Mouse (Mus musculus) thymus, postnatal 14 days (tissue): Measurements from ENCODE around the gene Nubp1.
A peak's percentile ranks its signal among the peaks of the same experiment; 100 is the strongest.

Experiments
- DNase-seq: peaks from one replicate; pipeline ENCODE4 v3.0.0; 2021

The Nubp1 gene

DNA sequence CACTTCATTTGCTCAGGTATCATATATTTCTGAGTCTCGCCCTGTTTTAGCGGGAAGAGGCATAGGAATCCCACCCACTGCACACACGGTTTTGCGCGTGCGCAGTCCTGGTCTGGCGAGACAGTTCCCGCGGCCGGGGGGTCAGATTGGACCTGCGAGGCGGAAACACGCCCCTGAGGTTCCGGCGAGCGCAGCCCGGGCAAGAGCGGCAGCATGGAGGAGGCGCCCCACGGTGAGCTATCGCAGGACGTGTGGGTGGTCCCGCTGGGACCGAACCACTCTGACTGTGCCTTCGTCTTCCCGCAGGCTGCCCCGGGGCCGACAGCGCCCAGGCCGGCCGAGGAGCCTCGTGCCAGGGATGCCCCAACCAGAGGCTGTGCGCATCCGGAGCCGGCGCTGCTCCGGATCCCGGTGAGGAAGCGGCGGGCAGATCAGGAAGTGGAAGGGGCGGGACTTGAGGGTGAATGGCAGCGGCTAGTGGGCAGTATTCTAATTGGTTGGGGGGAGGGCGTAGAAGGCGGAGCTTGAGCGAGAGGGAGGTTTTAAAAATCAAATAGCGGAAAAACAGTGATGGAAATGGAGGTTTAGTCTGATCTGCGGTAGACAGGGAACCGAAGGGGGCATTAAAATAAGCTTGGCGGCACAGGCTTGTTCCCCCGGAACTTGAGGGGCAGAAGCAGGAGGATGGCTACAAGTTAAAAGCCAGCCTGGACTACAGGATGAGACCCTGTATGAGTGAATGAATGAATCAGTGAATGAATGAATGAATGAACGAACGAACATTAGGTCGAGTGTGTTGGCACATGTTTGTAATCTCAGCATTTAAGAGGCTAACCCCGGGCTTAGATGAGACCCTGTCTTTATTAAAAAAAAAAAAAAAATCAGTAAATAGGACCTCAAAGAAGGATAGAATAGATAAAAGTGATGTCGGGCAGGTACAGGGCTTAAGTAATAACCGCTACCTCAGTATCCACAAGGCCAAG lies at the start of gene Nubp1:
TSS of gene Nubp1 (plus strand) at position 185 of the 983 bp plus-strand sequence.
- peak; percentile 90 for DNase-seq

GRCm38 (mm10) chr16:10363061-10363460 lies 48.7 kb upstream of the Nubp1 start:
- DNase-seq, result no peak

GRCm38 (mm10) chr16:10365796-10366195 lies 46.0 kb upstream of the Nubp1 start:
- no peak for DNase-seq

- DNase-seq, result no peak
These were observed 45.2 kb upstream of the Nubp1 start for GRCm38 (mm10) chr16:10366240-10367217.

GRCm38 (mm10) chr16:10369468-10369934 lies 42.2 kb upstream of the Nubp1 start:
- DNase-seq, result no peak

GRCm38 (mm10) chr16:10369996-10370395 lies 41.8 kb upstream of the Nubp1 start:
- no peak for DNase-seq

DNA sequence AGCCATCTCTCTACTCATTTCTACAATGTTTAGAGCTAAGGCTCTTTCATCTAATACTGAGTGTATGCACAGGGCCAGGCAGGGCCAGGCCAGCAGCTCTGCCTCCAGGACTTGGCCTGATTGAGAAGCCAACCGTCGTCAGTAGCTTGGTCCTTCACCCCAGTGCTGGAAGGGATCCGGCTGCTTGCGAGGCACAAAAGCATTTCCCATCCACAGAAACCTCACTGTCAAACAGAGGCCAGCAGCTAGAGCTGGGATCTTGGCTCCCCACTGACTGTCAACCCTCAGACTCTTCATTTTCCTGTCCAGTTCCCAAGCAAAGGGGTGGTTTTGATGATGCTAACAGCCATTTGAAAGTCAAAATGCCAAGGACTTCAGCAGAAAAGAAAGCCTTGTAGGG lies 39.4 kb upstream of the Nubp1 start:
- no peak for DNase-seq

DNA sequence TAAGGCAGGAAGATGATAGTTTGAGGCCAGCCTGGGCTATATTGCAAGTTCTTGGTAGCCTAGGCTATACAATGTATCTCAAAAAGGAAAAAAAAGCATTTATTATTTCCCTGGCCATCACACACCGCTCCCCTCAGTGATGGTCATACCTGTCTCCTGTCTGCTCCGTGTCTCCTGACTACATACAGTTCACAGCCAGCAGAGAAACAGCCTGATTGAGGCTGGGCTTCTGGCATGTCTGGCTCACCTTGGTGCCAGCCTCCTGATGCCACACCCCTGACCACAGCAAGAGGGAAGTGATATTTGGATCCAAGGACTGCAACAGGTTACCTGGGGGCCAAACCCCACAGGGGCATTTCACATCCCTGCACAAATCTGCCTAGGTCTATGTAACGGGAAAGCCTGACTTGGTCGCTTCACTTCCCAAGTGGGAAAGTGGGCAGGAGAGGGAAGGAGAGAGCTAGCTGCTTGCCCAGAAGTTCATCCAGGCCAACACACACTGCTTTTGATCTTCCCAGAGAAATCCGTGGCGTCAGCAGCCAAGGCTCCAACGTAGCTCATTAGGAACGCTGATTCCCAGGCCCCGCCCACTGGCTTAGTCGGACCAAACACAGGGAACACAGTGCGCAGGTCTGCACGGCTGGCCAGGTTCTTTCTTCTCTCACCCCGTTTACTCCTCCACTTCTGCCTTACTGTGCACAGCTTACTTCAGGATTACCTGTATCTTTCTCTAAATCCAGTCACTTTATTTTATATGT lies 37.3 kb upstream of the Nubp1 start:
- DNase-seq, result no peak

- DNase-seq, result no peak
These were observed 34.5 kb upstream of the Nubp1 start for GRCm38 (mm10) chr16:10377286-10377685.

GRCm38 (mm10) chr16:10379531-10379930 lies 32.2 kb upstream of the Nubp1 start:
- DNase-seq, result no peak

- peak; percentile 25 for DNase-seq
These were observed 27.7 kb upstream of the Nubp1 start for GRCm38 (mm10) chr16:10384060-10384497.

DNA sequence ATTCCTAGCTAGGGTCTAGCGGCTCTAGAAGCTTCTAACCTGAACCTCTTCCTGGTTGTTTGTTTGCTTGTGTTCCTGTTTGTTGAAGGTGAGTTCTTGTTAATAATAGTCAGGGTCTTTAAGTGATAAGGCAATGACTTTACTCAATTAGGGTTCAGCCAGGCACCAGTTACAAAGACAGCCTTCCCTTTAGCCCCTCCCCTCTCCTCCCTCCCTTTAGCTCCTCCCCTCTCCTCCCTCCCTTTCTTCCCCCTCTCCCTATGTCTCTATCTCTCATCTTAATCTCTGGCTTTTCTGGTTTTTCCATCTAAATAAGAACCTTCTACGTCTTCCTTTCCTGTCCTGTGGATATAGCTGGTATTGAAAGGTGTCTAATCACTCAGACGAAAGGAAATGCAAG lies 27.2 kb upstream of the Nubp1 start:
- DNase-seq, result no peak

DNA sequence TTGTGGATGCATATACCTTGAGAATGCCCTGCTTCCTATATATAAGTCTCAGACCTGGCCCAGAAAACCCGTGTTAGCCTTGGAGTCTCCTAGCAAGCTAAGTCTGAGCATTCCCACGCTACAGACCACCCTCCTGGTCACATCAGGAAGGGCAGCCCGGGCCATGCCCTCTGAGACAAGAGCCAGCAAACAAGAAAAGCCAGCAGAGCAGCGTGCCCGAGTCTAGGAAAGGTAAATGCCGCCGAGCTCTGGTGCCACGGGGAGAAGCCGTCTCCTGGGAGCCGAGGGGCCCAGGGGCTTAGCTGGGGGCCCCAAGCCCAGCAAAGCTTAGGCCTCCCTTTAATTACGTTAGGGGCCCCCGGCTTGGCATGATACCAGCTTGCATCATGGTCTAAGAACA lies 26.5 kb upstream of the Nubp1 start:
- no peak for DNase-seq

GRCm38 (mm10) chr16:10388634-10389365 lies 22.9 kb upstream of the Nubp1 start:
- DNase-seq, result no peak

DNA sequence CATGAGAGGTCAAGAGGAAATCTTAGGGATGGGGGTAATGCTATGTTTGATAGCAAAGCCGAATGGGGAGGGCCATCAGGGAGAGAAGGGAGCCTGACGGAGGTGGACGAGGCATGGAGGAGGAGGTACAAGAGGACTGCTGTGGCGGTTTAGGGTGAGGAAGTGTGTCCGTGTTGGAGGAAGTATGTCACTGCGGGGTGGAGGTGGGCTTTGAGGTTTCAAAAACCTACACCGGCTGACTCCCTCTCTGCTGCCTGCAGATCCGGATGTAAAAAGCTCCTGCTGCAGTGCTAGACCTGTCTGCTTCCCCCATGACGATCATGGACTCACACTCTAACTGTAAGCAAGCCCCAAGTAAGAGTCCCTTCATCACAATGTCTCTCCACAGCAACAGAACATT lies 19.2 kb upstream of the Nubp1 start:
- peak; percentile 40 for DNase-seq

- peak; percentile 53 for DNase-seq
These were observed 16.8 kb upstream of the Nubp1 start, which contains the start of gene Tekt5 for GRCm38 (mm10) chr16:10394699-10395540. TSS of gene Tekt5 (minus strand) at chr16:10395490.

GRCm38 (mm10) chr16:10398755-10399154 lies 13.0 kb upstream of the Nubp1 start:
- no peak for DNase-seq

DNA sequence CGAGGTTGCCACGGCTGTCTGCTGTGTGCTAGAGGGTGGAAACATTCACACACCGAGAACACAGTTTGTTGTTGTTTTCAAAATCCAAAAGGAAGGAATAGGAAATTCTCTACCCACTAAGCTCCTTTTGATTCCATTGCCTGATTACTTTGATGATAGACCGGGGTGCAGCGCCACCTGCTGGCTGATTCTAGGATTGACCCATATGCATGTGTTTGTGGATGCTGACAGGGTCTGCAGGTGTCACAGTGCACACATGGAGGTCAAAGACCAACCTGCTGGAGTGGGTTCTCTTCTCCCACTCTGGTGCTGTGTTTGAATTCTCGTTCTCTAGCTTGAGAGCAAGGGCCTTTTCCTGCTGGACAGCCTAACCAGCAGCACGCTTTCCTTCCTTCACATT lies 12.6 kb upstream of the Nubp1 start:
- DNase-seq, result peak; percentile 85

GRCm38 (mm10) chr16:10415976-10416375 lies 4.2 kb downstream of the Nubp1 start:
- peak; percentile 24 for DNase-seq

GRCm38 (mm10) chr16:10416866-10417265 lies 5.1 kb downstream of the Nubp1 start:
- DNase-seq, result peak; percentile 29
